Mouse (Mus musculus): ENCODE data around the gene Psmd9.
A peak's percentile ranks its signal among the peaks of the same experiment; 100 is the strongest.

The Psmd9 gene

GRCm38 (mm10) chr5:123190912-123191311, 21.7 kb downstream of the Psmd9 start:
- TF ChIP-seq GATA4 (IDR thresholded peaks at IDR 0.05; ENCODE audit: insufficient replicate concordance, low read length) = no peak

- peak; percentile 22; the same call in 1 of the 2 replicates for TF ChIP-seq GATA4 (IDR thresholded peaks at IDR 0.05; ENCODE audit: insufficient replicate concordance, low read length)
These were observed 22.2 kb downstream of the Psmd9 start for GRCm38 (mm10) chr5:123191427-123191826.

GRCm38 (mm10) chr5:123192606-123193150, 23.5 kb downstream of the Psmd9 start:
- no peak for TF ChIP-seq GATA4 (IDR thresholded peaks at IDR 0.05; ENCODE audit: insufficient replicate concordance, low read length)

- no peak for TF ChIP-seq GATA4 (IDR thresholded peaks at IDR 0.05; ENCODE audit: insufficient replicate concordance, low read length)
These were observed 24.2 kb downstream of the Psmd9 start for GRCm38 (mm10) chr5:123193436-123193835.

GRCm38 (mm10) chr5:123194856-123195255, 25.6 kb downstream of the Psmd9 start:
- no peak for TF ChIP-seq GATA4 (IDR thresholded peaks at IDR 0.05; ENCODE audit: insufficient replicate concordance, low read length)

GRCm38 (mm10) chr5:123195500-123196000, 26.3 kb downstream of the Psmd9 start:
- no peak for TF ChIP-seq GATA4 (IDR thresholded peaks at IDR 0.05; ENCODE audit: insufficient replicate concordance, low read length)

- no peak for TF ChIP-seq GATA4 (IDR thresholded peaks at IDR 0.05; ENCODE audit: insufficient replicate concordance, low read length)
These were observed 27.5 kb downstream of the Psmd9 start for GRCm38 (mm10) chr5:123196746-123197145.

- TF ChIP-seq GATA4 (IDR thresholded peaks at IDR 0.05; ENCODE audit: insufficient replicate concordance, low read length) = no peak
These were observed 29.3 kb downstream of the Psmd9 start for GRCm38 (mm10) chr5:123198523-123198922.

GRCm38 (mm10) chr5:123201523-123201892, 32.3 kb downstream of the Psmd9 start:
- TF ChIP-seq GATA4 (IDR thresholded peaks at IDR 0.05; ENCODE audit: insufficient replicate concordance, low read length) = no peak

- no peak for TF ChIP-seq GATA4 (IDR thresholded peaks at IDR 0.05; ENCODE audit: insufficient replicate concordance, low read length)
These were observed 32.8 kb downstream of the Psmd9 start for GRCm38 (mm10) chr5:123201987-123202386.

- TF ChIP-seq GATA4 (IDR thresholded peaks at IDR 0.05; ENCODE audit: insufficient replicate concordance, low read length) = peak; percentile 55; the same call in 1 of the 2 replicates
These were observed 53.8 kb downstream of the Psmd9 start for GRCm38 (mm10) chr5:123223051-123223410.

- no peak for TF ChIP-seq GATA4 (IDR thresholded peaks at IDR 0.05; ENCODE audit: insufficient replicate concordance, low read length)
These were observed 57.6 kb downstream of the Psmd9 start for GRCm38 (mm10) chr5:123226851-123227250.

- TF ChIP-seq GATA4 (IDR thresholded peaks at IDR 0.05; ENCODE audit: insufficient replicate concordance, low read length) = peak; percentile 62; the same call in 1 of the 2 replicates
These were observed 58.7 kb downstream of the Psmd9 start for GRCm38 (mm10) chr5:123227762-123228523.

GRCm38 (mm10) chr5:123228524-123228922, 59.3 kb downstream of the Psmd9 start:
- no peak for TF ChIP-seq GATA4 (IDR thresholded peaks at IDR 0.05; ENCODE audit: insufficient replicate concordance, low read length)

GRCm38 (mm10) chr5:123229296-123229695, 60.1 kb downstream of the Psmd9 start:
- TF ChIP-seq GATA4 (IDR thresholded peaks at IDR 0.05; ENCODE audit: insufficient replicate concordance, low read length) = no peak

GRCm38 (mm10) chr5:123232180-123232579, 63.0 kb downstream of the Psmd9 start:
- no peak for TF ChIP-seq GATA4 (IDR thresholded peaks at IDR 0.05; ENCODE audit: insufficient replicate concordance, low read length)

Measured in liver, adult (tissue).